23 mouse cellular contexts compared by ENCODE assay signal in genomic region chr11:54769843-54770242, GRCm38 (mm10). TPM values are rescaled to one million over a fixed set of nuclear protein-coding genes. Genes with fewer than 3 reads are reported as not detected.
DNase-seq lines count a peak whose midpoint lies in the region; ATAC-seq lines count a peak whose summit lies in the region.
"Had no signal": no experiment of that assay in that cellular context is flagged by ENCODE, and none has a peak within 500 bp of the region (broad histone marks: within the 10 kb centered on the region; RNA-seq: fewer than 3 reads in every experiment).

No protein-coding gene starts in this region.

- H3K4me1 ChIP-seq in brown adipose tissue, adult 24 weeks (ENCODE audit: control insufficient read depth, insufficient read depth, insufficient read length, low read length), result peaks cover 19% of the 10 kb centered on the region
- H3K4me1 ChIP-seq: embryonic facial prominence, embryonic 12.5 days had no signal

- ATAC-seq in megakaryocyte, adult 5-6 weeks (ENCODE audit: poor library complexity, severe bottlenecking), result peak; percentile 45; the same call in 1 of the 2 replicates
- ATAC-seq: forebrain, embryonic 14.5 days; forebrain, postnatal 0 days; intestine, embryonic 15.5 days had no signal

- no peak overlapping the region for H3K4me3 ChIP-seq in brown adipose tissue, adult 24 weeks (ENCODE audit: insufficient read depth, low read depth, low read length)
- H3K4me3 ChIP-seq: embryonic facial prominence, embryonic 12.5 days; embryonic facial prominence, embryonic 15.5 days; heart, adult 2 months; heart, embryonic 10.5 days; heart, embryonic 13.5 days; hindbrain, embryonic 12.5 days; hindbrain, embryonic 15.5 days; intestine, embryonic 15.5 days had no signal

- intact Hi-C loops in heart, postnatal 10 days (cut with DNase I), result loop anchor here (2.0 kb wide), 1 partner anchor 13 kb away; no protein-coding TSS in a partner anchor
- intact Hi-C loops in left cerebral cortex, postnatal 14 days (cut with DNase I), result no loop called here

- 0 out of 2 replicates have a peak overlapping the region, but pooled peaks have one; percentile 5 for H3K27ac ChIP-seq in brown adipose tissue, adult 24 weeks (replicated peaks; ENCODE audit: low read depth, low read length)
- H3K27ac ChIP-seq: embryonic facial prominence, embryonic 12.5 days; embryonic facial prominence, embryonic 15.5 days; heart, adult 2 months; heart, embryonic 10.5 days; heart, embryonic 13.5 days; hindbrain, embryonic 12.5 days; hindbrain, embryonic 15.5 days; intestine, embryonic 15.5 days had no signal

- peak; percentile 90 for DNase-seq in heart, adult 11 months
- no peak for DNase-seq in heart, postnatal 10 days
- no peak for DNase-seq in left cerebral cortex, postnatal 14 days (ENCODE audit: low spot score in 2 of 2)
- no peak for DNase-seq in adipocyte (ENCODE audit: low spot score)
- DNase-seq: adrenal gland, adult 8-10 months; adrenal gland, postnatal 25 days; cerebellum, adult 18-20 months; cerebellum, adult 9-10 months; cerebellum, postnatal 25 days; forebrain, postnatal 0 days; gastrocnemius, postnatal 14 days; heart, adult 2 months; kidney, adult 11 months had no signal

RNA-seq across cellular contexts. Expression of gene Cdc42se2, which starts 17.6 kb away (rescaled TPM):
- total RNA-seq in heart, postnatal 10 days (2021), result 10 to 100 TPM; 35.9 to 36.9 TPM
- polyA plus RNA-seq in brown adipose tissue, adult 24 weeks (2012; ENCODE audit: insufficient read depth, insufficient read length, missing spikeins), result 11.8 and 18.7 TPM in 2 replicates
- 70.3 and 73.9 TPM in 2 replicates for total RNA-seq in megakaryocyte, adult 5-6 weeks (2015)
- 92.6 and 94.5 TPM in 2 replicates for total RNA-seq in megakaryocyte, adult 5-6 weeks (2017)
- total RNA-seq in left cerebral cortex, postnatal 14 days (2021), result 100 to 1,000 TPM; 175 to 185 TPM
